Mouse (Mus musculus) erythroblast, embryonic 14.5 days (primary cell): ENCODE measurements around the gene Tmem221.

Source experiments
- GATA1 ChIP-seq: IDR thresholded peaks from 2 replicates; pipeline ENCODE4 v1.6.1; 2012; ENCODE audit warnings: low read length, inconsistent platforms, mixed read lengths
- TAL1 ChIP-seq: IDR thresholded peaks from 3 replicates; pipeline ENCODE4 v1.6.1; 2012; ENCODE audit warnings: low read length, inconsistent platforms, mixed read lengths

- TF ChIP-seq TAL1 (no peak), GATA1 (no peak)
These were observed 33.9 kb upstream of the Tmem221 start for GRCm38 (mm10) chr8:71592374-71593170.
